Mouse (Mus musculus) embryonic fibroblast, embryonic 13.5 days (primary cell): ENCODE data around the gene Nat9.

Experiments used
- CTCF ChIP-seq: IDR thresholded peaks from 2 replicates; pipeline ENCODE4 v1.5.1; 2011; ENCODE audit warnings: mild to moderate bottlenecking, control low read depth, low read length, moderate library complexity, borderline replicate concordance; ENCODE audit not compliant: insufficient read depth
- POLR2A ChIP-seq: IDR thresholded peaks from 2 replicates; pipeline ENCODE4 v1.6.1; 2011; ENCODE audit warnings: low read depth, mild to moderate bottlenecking, control low read depth, low read length, moderate library complexity

DNA sequence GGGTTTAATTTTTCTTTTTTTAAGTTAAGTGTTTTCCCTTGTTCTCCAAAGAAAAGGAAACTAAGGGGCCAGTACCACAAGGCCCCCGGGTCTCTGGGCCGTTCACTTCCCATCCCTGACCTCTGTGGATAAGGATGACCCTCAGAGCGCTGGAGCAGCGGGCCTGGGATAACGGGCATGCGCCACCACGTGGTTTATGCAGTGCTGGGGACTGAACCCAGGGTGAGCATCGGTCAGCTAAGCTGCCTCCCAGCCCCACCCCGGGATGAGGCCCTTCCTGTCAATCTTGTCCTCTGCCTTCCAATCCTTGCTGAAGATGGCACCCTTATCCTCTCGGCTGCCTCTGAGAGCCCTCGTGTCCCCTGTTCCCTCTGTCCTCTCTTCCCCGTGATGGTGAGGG, 40.0 kb upstream of the Nat9 start:
- TF ChIP-seq CTCF (no peak), POLR2A (no peak)
